Comparison of ENCODE assay signal across 37 mouse cellular contexts in the genomic region with DNA sequence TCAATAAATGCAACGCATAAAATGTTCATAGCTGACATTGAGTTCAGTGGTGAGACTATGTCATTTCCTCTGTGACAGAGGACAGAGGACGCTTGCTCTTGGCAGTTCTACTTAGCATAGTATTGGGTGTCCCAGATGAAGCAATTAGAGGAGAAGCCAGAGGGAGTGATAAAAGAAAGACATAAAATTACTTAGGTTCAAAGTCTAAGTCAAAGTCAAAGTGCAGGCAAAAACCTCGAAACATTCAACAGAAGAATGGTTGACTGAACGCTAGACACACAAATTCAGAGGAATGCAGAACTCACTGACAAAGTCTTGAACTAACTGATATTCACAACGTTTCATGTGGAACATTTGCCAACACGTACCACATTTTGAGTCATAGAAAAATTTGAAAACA. TPM values are rescaled to one million over a fixed set of nuclear protein-coding genes. Genes with fewer than 3 reads are reported as not detected.
"Had no signal": no experiment of that assay in that cellular context is flagged by ENCODE, and none has a peak within 500 bp of the region (broad histone marks: within the 10 kb centered on the region; RNA-seq: fewer than 3 reads in every experiment).

No protein-coding gene starts in this region.

- H3K4me1 ChIP-seq: forebrain, embryonic 15.5 days; heart, embryonic 13.5 days; heart, embryonic 15.5 days; hindbrain, embryonic 13.5 days; hindbrain, embryonic 15.5 days; limb, embryonic 13.5 days; limb, embryonic 15.5 days; liver, embryonic 12.5 days had no signal

- H3K9me3 ChIP-seq: forebrain, embryonic 15.5 days; heart, embryonic 13.5 days; heart, embryonic 15.5 days; hindbrain, embryonic 13.5 days; hindbrain, embryonic 15.5 days; limb, embryonic 13.5 days; limb, embryonic 15.5 days; liver, embryonic 12.5 days had no signal

- H3K4me2 ChIP-seq: forebrain, embryonic 15.5 days; heart, embryonic 13.5 days; heart, embryonic 15.5 days; hindbrain, embryonic 13.5 days; hindbrain, embryonic 15.5 days; limb, embryonic 13.5 days; limb, embryonic 15.5 days; liver, embryonic 12.5 days had no signal

- DNase-seq: forebrain, postnatal 0 days; gastrocnemius, postnatal 14 days; gastrocnemius, postnatal 36 days; heart, adult 2 months; heart, postnatal 14 days; heart, postnatal 36 days; layer of hippocampus, adult 9-11 months; layer of hippocampus, postnatal 36 days; left cerebral cortex, postnatal 4 days had no signal

- ATAC-seq: forebrain, embryonic 15.5 days; forebrain, postnatal 0 days; hindbrain, postnatal 0 days; intestine, embryonic 16.5 days; liver, embryonic 12.5 days had no signal

- H3K9ac ChIP-seq: forebrain, embryonic 15.5 days; forebrain, postnatal 0 days; heart, embryonic 13.5 days; heart, embryonic 15.5 days; hindbrain, embryonic 13.5 days; hindbrain, embryonic 15.5 days; limb, embryonic 13.5 days; limb, embryonic 15.5 days; liver, embryonic 12.5 days; liver, embryonic 14.5 days had no signal

- H3K4me3 ChIP-seq: forebrain, embryonic 15.5 days; heart, adult 2 months; heart, embryonic 13.5 days; heart, embryonic 15.5 days; hindbrain, embryonic 13.5 days; hindbrain, embryonic 15.5 days; limb, embryonic 13.5 days; limb, embryonic 15.5 days; liver, embryonic 12.5 days had no signal

- H3K27ac ChIP-seq: forebrain, embryonic 15.5 days; heart, adult 2 months; heart, embryonic 13.5 days; heart, embryonic 15.5 days; hindbrain, embryonic 13.5 days; hindbrain, embryonic 15.5 days; hindbrain, postnatal 0 days; limb, embryonic 13.5 days; limb, embryonic 15.5 days; liver, embryonic 12.5 days; liver, embryonic 14.5 days had no signal

- H3K36me3 ChIP-seq: forebrain, embryonic 15.5 days; heart, embryonic 13.5 days; heart, embryonic 15.5 days; hindbrain, embryonic 13.5 days; hindbrain, embryonic 15.5 days; limb, embryonic 13.5 days; limb, embryonic 15.5 days; liver, embryonic 12.5 days had no signal

- H3K27me3 ChIP-seq: forebrain, embryonic 15.5 days; heart, embryonic 13.5 days; heart, embryonic 15.5 days; hindbrain, embryonic 13.5 days; hindbrain, embryonic 15.5 days; limb, embryonic 13.5 days; limb, embryonic 15.5 days; liver, embryonic 12.5 days had no signal

RNA-seq across cellular contexts. Expression of a gene that starts 27.1 kb away (rescaled TPM):
- total RNA-seq: forebrain, postnatal 0 days; gastrocnemius, adult 18-20 months; gastrocnemius, adult 8-10 months; gastrocnemius, postnatal 14 days; gastrocnemius, postnatal 36 days; heart, adult 2 months; heart, postnatal 14 days; heart, postnatal 36 days; hematopoietic stem cell, adult 5-6 weeks; hindbrain, postnatal 0 days; layer of hippocampus, adult 18-20 months; layer of hippocampus, adult 8-10 months; layer of hippocampus, postnatal 14 days; layer of hippocampus, postnatal 36 days; left cerebral cortex, adult 18-20 months; left cerebral cortex, adult 8-10 months; left cerebral cortex, postnatal 10 days; left cerebral cortex, postnatal 25 days; left cerebral cortex, postnatal 4 days had no signal
- polyA plus RNA-seq: forebrain, embryonic 15.5 days; forebrain, postnatal 0 days; gonadal fat pad, adult 2 months; heart, adult 2 months; heart, embryonic 13.5 days; heart, embryonic 15.5 days; heart, postnatal 0 days; hindbrain, embryonic 11.5 days; hindbrain, embryonic 13.5 days; hindbrain, embryonic 15.5 days; hindbrain, postnatal 0 days; intestine, embryonic 14.5 days; intestine, embryonic 16.5 days; kidney, embryonic 16.5 days; limb, embryonic 11.5 days; limb, embryonic 13.5 days; limb, embryonic 15.5 days; liver, embryonic 12.5 days; liver, embryonic 14.5 days; liver, embryonic 16.5 days had no signal
